Mouse (Mus musculus) liver, embryonic 14.5 days (tissue): ENCODE measurements around the gene Rab8b. TPM values are rescaled to one million over a fixed set of nuclear protein-coding genes. Genes with fewer than 3 reads are reported as not detected.
"Not testable (repeated sequence)": the region's sequence is repeated elsewhere in the genome, so short reads cannot be mapped to it uniquely, and the experiment has no call there.

Experiments
- ATAC-seq: fragments of 200-750 bp; cut with Nextera tagmentation; 2 replicates; pipeline ENCODE4 v1.8.0; 2017; ENCODE audit warnings: moderate number of reproducible peaks, mild to moderate bottlenecking, moderate library complexity; ENCODE audit not compliant: insufficient read depth
- DNase-seq, 3 experiments: peaks; one replicate each; pipeline ENCODE4 v3.0.0-alpha.2; 2012 to 2013; ENCODE audit warnings: low read depth in 3 of 3, low spot score in 3 of 3
- H3K27ac ChIP-seq: fragments of 300-500 bp; sonication (generic); 2 replicates; pipeline ENCODE4 v1.5.1; 2014; ENCODE audit warnings: moderate library complexity, mild to moderate bottlenecking, control low read depth, inconsistent platforms
- H3K27me3 ChIP-seq: fragments of 300-500 bp; sonication (generic); 2 replicates; pipeline ENCODE4 v1.6.1; 2014; ENCODE audit warnings: mild to moderate bottlenecking, low read length, moderate library complexity; ENCODE audit not compliant: control insufficient read depth, insufficient read depth
- H3K36me3 ChIP-seq: fragments of 300-500 bp; sonication (generic); replicated peaks from 2 replicates; pipeline ENCODE4 v1.6.1; 2014; ENCODE audit warnings: low read depth; ENCODE audit not compliant: control insufficient read depth, insufficient read depth
- H3K4me1 ChIP-seq, 2 experiments: fragments of 200-500 bp in 1 of 2; fragments of 300-500 bp in 1 of 2; sonication (generic) in 1 of 2; replicated peaks; 2 replicates each; pipeline ENCODE4 v1.6.1; 2012 to 2014; ENCODE audit warnings: antibody characterized with exemption in 1 of 2, inconsistent platforms in 1 of 2, low read length in 1 of 2; ENCODE audit not compliant: control insufficient read depth in 2 of 2, insufficient read depth in 2 of 2
- H3K4me2 ChIP-seq: fragments of 300-500 bp; sonication (generic); 2 replicates; pipeline ENCODE4 v1.6.1; 2014; ENCODE audit warnings: low read depth, mild to moderate bottlenecking, control low read depth, moderate library complexity
- H3K4me3 ChIP-seq, 2 experiments: fragments of 200-500 bp in 1 of 2; fragments of 300-500 bp in 1 of 2; sonication (generic) in 1 of 2; 2 replicates each; pipeline ENCODE4 v1.5.1; 2012 to 2014; ENCODE audit warnings: low read depth in 2 of 2, low read length in 2 of 2, mild to moderate bottlenecking in 2 of 2, control low read depth in 1 of 2, inconsistent platforms in 1 of 2, moderate library complexity in 1 of 2; ENCODE audit not compliant: insufficient read depth in 1 of 2
- H3K9ac ChIP-seq: fragments of 300-500 bp; sonication (generic); replicated peaks from 2 replicates; pipeline ENCODE4 v1.6.1; 2014; ENCODE audit warnings: mild to moderate bottlenecking, control low read depth, moderate library complexity
- H3K9me3 ChIP-seq: fragments of 300-500 bp; sonication (generic); 2 replicates; pipeline ENCODE4 v1.6.1; 2016; ENCODE audit warnings: low read length, mixed read lengths; ENCODE audit not compliant: control insufficient read depth
- CTCF ChIP-seq: IDR thresholded peaks from 2 replicates; pipeline ENCODE4 v1.5.1; 2016; ENCODE audit warnings: antibody characterized with exemption, low read depth, control low read depth
- EP300 ChIP-seq: IDR thresholded peaks from 2 replicates; pipeline ENCODE4 v1.6.1; 2016; ENCODE audit warnings: antibody characterized with exemption, low read depth
- WGBS: fragments of 180-500 bp; shearing (Covaris S2); extraction: QIAGEN DNeasy Blood & Tissue Kit; methylation state at CpG from one replicate; pipeline ENCODE4 v1.1.7; 2014; ENCODE audit not compliant: insufficient replicate concordance; 5-methylcytosine and 5-hydroxymethylcytosine counted together
- polyA plus RNA-seq, 2 experiments: library from polyadenylated mRNA; depleted of rRNA in 1 of 2; stranded (reverse) in 1 of 2; unstranded in 1 of 2; fragments of >200 nt; fragmentation: Nextera tagmentation in 1 of 2; extraction: Ambion mirVana in 1 of 2; gene quantifications; 2 replicates each; pipeline versions ENCODE4 v1.2.1 to v1.2.3; 2012 to 2014

Rab8b gene
- polyA plus RNA-seq, 2 experiments, result 18.3 to 20.6 TPM

DNA sequence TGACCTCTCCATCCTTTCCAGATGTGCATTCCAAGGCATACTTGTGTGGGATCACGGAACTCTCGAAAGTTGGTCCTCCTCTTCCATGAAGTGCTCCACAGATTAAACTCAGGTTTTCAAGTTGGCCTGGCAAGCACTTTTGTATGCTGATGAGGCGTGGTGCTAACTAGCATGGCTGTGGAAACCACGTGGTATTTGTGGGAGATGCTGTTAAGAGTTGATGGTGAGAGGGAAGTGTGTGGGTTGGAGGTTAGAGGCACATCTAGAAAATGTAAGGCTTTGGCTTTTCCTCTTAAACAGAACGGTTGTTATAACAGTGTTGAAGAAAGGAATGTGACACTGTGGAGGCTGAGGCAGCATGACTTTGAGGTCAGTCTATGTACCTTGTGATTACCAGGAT lies 98.5 kb downstream of the Rab8b start:
- Histone ChIP-seq H3K4me2 (no peak overlapping the region), H3K27me3 (no peaks in the 10 kb centered on the region), H3K4me3 (no peak overlapping the region), H3K4me1 (no peaks in the 10 kb centered on the region), H3K9me3 (no peaks in the 10 kb centered on the region), H3K36me3 (no peaks in the 10 kb centered on the region), H3K9ac (no peak overlapping the region), H3K27ac (no peak overlapping the region)
- DNase-seq (no peak), ATAC-seq (no peak)
- 41% methylated on average over 5 of the region's 5 CpGs for WGBS
- TF ChIP-seq EP300, result no peak
- no peak for TF ChIP-seq CTCF

DNA sequence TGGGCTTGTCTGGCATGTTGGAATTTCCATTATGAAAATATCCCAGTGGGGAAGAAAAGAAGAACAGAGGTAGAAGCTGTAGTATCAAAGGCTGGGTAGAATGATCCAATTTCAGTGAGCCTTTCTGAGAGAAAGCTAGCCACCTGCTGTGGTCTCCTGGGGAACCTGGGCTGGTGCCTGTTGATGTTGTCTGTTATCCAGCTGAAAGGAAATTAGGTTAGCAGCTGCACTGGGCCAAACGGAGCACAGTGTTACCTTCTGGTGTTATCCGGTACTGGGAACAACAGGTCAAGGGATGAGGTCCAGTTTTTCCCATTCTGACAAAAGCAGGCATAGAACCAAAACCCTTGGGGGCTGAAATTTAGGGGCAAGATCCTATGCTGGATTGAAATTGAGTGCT lies 106.1 kb downstream of the Rab8b start:
- TF ChIP-seq EP300, result no peak
- no peak for TF ChIP-seq CTCF
- Histone ChIP-seq H3K4me1 (no peaks in the 10 kb centered on the region), H3K36me3 (no peaks in the 10 kb centered on the region), H3K27me3 (no peaks in the 10 kb centered on the region; the same call in none of the 2 replicates), H3K9me3 (no peaks in the 10 kb centered on the region), H3K4me2 (no peak overlapping the region), H3K4me3 (no peak overlapping the region), H3K27ac (no peak overlapping the region), H3K9ac (no peak overlapping the region)
- DNase-seq (no peak), ATAC-seq (no peak)
- 41% methylated on average over 2 of the region's 2 CpGs for WGBS

DNA sequence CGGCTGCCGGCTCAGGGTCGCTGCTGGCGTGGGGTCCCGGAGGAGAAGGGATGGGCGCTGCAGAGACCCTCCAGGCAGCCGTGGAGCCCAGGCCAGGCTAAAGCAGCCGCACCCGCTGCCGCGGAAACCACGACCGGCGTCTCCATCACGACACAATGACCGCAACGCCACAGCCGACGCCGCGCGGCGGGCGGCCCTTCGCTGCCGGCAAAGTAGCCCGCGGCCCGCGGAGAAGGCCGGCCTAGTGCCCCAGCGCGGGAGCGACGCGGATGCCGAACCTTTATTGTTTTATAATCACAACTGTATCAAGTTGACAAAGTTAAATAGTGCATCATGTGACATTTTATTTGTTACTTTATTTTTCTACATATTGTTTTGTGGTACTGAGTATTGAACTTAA lies 113.5 kb downstream of the Rab8b start:
- H3K27ac ChIP-seq, H3K9me3 ChIP-seq, H3K36me3 ChIP-seq, ATAC-seq, H3K4me3 ChIP-seq, DNase-seq, H3K9ac ChIP-seq: not testable (repeated sequence)
- Histone ChIP-seq H3K4me2 (peak overlapping the region; percentile 24; the same call in 1 of the 2 replicates), H3K27me3 (peaks cover 26% of the 10 kb centered on the region), H3K4me1 (peaks cover 0 to 13% of the 10 kb centered on the region in 2 experiments; a peak in 2 of 4 replicates)
- 4% methylated on average over 30 of the region's 37 CpGs for WGBS

DNA sequence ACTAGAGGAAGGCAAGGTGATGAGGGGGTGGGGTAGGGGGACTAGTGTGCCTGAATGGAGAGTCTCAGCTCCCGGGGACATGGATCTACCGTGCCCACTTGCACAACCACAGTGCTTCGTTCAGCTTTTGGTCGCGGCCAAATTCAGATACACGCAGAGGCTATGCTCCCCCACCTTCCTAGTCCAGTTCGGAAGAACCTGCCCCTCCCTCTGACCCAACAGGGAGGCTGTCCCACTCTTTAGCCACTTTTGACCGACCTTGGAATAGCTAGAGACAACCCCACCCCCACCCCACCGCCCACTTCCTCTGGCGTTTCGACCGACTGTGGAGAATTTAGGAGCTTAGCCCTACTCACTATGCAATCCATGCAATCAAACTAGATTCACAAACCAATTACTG lies 117.5 kb downstream of the Rab8b start:
- 28% methylated on average over 12 of the region's 12 CpGs for WGBS
- no peak for TF ChIP-seq CTCF
- TF ChIP-seq EP300, result no peak
- no peak for DNase-seq
- no peak for ATAC-seq
- no peak overlapping the region for H3K9ac ChIP-seq
- H3K36me3 ChIP-seq, result no peaks in the 10 kb centered on the region
- no peaks in the 10 kb centered on the region for H3K9me3 ChIP-seq
- H3K4me3 ChIP-seq, result no peak overlapping the region
- H3K27ac ChIP-seq, result no peak overlapping the region
- H3K4me1 ChIP-seq, result peaks cover 0 to 13% of the 10 kb centered on the region in 2 experiments; a peak in 2 of 4 replicates
- H3K27me3 ChIP-seq, result peaks cover 19% of the 10 kb centered on the region
- H3K4me2 ChIP-seq, result peak overlapping the region; percentile 28

- no peaks in the 10 kb centered on the region for H3K9me3 ChIP-seq
- WGBS, result 64% methylated on average over 5 of the region's 5 CpGs
- peaks cover 15% of the 10 kb centered on the region for H3K27me3 ChIP-seq
- no peak for TF ChIP-seq EP300
- TF ChIP-seq CTCF, result no peak
- no peak within 1 kb of the TSS; the same call in 1 of the 2 replicates for H3K9ac ChIP-seq
- H3K4me1 ChIP-seq, result peaks cover 6 to 7% of the 10 kb centered on the region in 2 experiments
- no peak within 1 kb of the TSS for H3K27ac ChIP-seq
- no peaks in the 10 kb centered on the region for H3K36me3 ChIP-seq
- no peak for DNase-seq
- no peak for ATAC-seq
- H3K4me2 ChIP-seq, result peak within 1 kb of the TSS; percentile 74
- H3K4me3 ChIP-seq, result peak within 1 kb of the TSS; percentile 41 to 54
Observed at GRCm38 (mm10) chr9:66796739-66797138, 122.7 kb downstream of the Rab8b start, which contains the start of gene Gm10647. Gene Gm10647 (plus strand): TSS chr9:66797039.
